Comparison of ENCODE assay signal across 8 mouse cellular contexts in genomic region chr2:170159795-170160568, GRCm38 (mm10). TPM values are rescaled to one million over a fixed set of nuclear protein-coding genes. Genes with fewer than 3 reads are reported as not detected.
DNase-seq lines count a peak whose midpoint lies in the region; ATAC-seq lines count a peak whose summit lies in the region.

No protein-coding gene starts in this region.

- peaks cover 15% of the 10 kb centered on the region for H3K4me1 ChIP-seq in intestine, embryonic 16.5 days (ENCODE audit: control insufficient read depth, insufficient read depth, low read length)
- H3K4me1 ChIP-seq in intestine, embryonic 15.5 days (replicated peaks), result peaks cover 7% of the 10 kb centered on the region

- no peaks in the 10 kb centered on the region for H3K36me3 ChIP-seq in intestine, embryonic 16.5 days (ENCODE audit: control insufficient read depth, insufficient read depth, low read length)
- no peaks in the 10 kb centered on the region for H3K36me3 ChIP-seq in intestine, embryonic 15.5 days
- H3K36me3 ChIP-seq in macrophage (ENCODE audit: inconsistent target), result no peaks in the 10 kb centered on the region

- H3K27ac ChIP-seq in intestine, embryonic 16.5 days (ENCODE audit: low read length), result no peak overlapping the region
- no peak overlapping the region for H3K27ac ChIP-seq in intestine, embryonic 15.5 days
- peak overlapping the region; percentile 76 for H3K27ac ChIP-seq in macrophage

- H3K27me3 ChIP-seq in intestine, embryonic 16.5 days (replicated peaks; ENCODE audit: control insufficient read depth, insufficient read depth, low read length), result no peaks in the 10 kb centered on the region
- no peaks in the 10 kb centered on the region for H3K27me3 ChIP-seq in intestine, embryonic 15.5 days (replicated peaks)

- DNase-seq in ES-CJ7 (ENCODE audit: low read depth, low spot score), result peak; percentile 39
- DNase-seq in cerebellum, postnatal 4 days (ENCODE audit: low spot score in 2 of 2), result no peak
- no peak for DNase-seq in gastrocnemius, postnatal 14 days
- no peak for DNase-seq in spleen, postnatal 4 days (ENCODE audit: low spot score in 2 of 2)

- H3K4me2 ChIP-seq in intestine, embryonic 16.5 days (ENCODE audit: low read depth, low read length), result 0 out of 2 replicates have a peak overlapping the region, but pooled peaks have one; percentile 9
- no peak overlapping the region for H3K4me2 ChIP-seq in intestine, embryonic 15.5 days (replicated peaks)

- ATAC-seq in intestine, embryonic 16.5 days, result no peak
- no peak for ATAC-seq in intestine, embryonic 15.5 days
- ATAC-seq in granulocyte monocyte progenitor cell, adult 5-6 weeks (replicated peaks; ENCODE audit: poor library complexity, severe bottlenecking), result peak; percentile 28

- intact Hi-C loops in gastrocnemius, postnatal 14 days (cut with DNase I; ENCODE audit: low total_unique reads), result no loop called here

- no peaks in the 10 kb centered on the region for H3K79me2 ChIP-seq in macrophage (ENCODE audit: inconsistent target)

- H3K9ac ChIP-seq in intestine, embryonic 16.5 days (ENCODE audit: low read depth, low read length), result no peak overlapping the region
- no peak overlapping the region for H3K9ac ChIP-seq in intestine, embryonic 15.5 days

- no peaks in the 10 kb centered on the region for H3K9me3 ChIP-seq in intestine, embryonic 16.5 days (ENCODE audit: control insufficient read depth, low read length)
- no peaks in the 10 kb centered on the region for H3K9me3 ChIP-seq in intestine, embryonic 15.5 days

- WGBS in intestine, embryonic 16.5 days, result 50% methylated on average over 15 of the region's 15 CpGs
- 47% methylated on average over 15 of the region's 15 CpGs for WGBS in intestine, embryonic 15.5 days
- WGBS in macrophage (ENCODE audit: missing documents), result 9% methylated on average over 15 of the region's 15 CpGs

- H3K4me3 ChIP-seq in intestine, embryonic 16.5 days (ENCODE audit: low read length), result no peak overlapping the region
- H3K4me3 ChIP-seq in intestine, embryonic 15.5 days (replicated peaks), result no peak overlapping the region
- no peak overlapping the region for H3K4me3 ChIP-seq in macrophage (ENCODE audit: inconsistent target)

RNA-seq across cellular contexts. Expression of gene Zfp217, which starts 12.1 kb away (rescaled TPM):
- polyA plus RNA-seq in intestine, embryonic 16.5 days (2015; fragmentation: Nextera tagmentation; extraction: Ambion mirVana), result 2.4 and 2.9 TPM in 2 replicates
- polyA plus RNA-seq in intestine, embryonic 15.5 days (2015; fragmentation: Nextera tagmentation; extraction: Ambion mirVana), result 3.3 and 3.7 TPM in 2 replicates
- 43.1 and 67.6 TPM in 2 replicates for total RNA-seq in granulocyte monocyte progenitor cell, adult 5-6 weeks (2014; fragmentation: Nextera tagmentation)
- 29.8 and 36.0 TPM in 2 replicates for total RNA-seq in granulocyte monocyte progenitor cell, adult 5-6 weeks (2017)
- total RNA-seq in macrophage (2018; cell fraction: chromatin; rRNA removed), result 10 to 100 TPM; 28.8 to 85.5 (median 55.0) TPM
- 10 to 100 TPM in 25 of 26 experiments, 1 to 10 TPM in 1; 8.5 to 44.7 (median 31.6) TPM for total RNA-seq in macrophage (2018; cell fraction: cytosol; rRNA removed)
- total RNA-seq in macrophage (2018; cell fraction: nucleus; rRNA removed), result 100 to 1,000 TPM in 1 of 26 experiments, 10 to 100 TPM in 25; 26.3 to 107 (median 56.6) TPM
- polyA plus RNA-seq in macrophage (2018), result 14.1 to 29.4 TPM (median 16.9 TPM) in 3 replicates
- total RNA-seq in gastrocnemius, postnatal 14 days (2021), result 10 to 100 TPM in 1 of 2 experiments, 1 to 10 TPM in 1; 7.7 to 10.1 TPM
